Comparison of ENCODE assay signal across 18 mouse cellular contexts in the genomic region with DNA sequence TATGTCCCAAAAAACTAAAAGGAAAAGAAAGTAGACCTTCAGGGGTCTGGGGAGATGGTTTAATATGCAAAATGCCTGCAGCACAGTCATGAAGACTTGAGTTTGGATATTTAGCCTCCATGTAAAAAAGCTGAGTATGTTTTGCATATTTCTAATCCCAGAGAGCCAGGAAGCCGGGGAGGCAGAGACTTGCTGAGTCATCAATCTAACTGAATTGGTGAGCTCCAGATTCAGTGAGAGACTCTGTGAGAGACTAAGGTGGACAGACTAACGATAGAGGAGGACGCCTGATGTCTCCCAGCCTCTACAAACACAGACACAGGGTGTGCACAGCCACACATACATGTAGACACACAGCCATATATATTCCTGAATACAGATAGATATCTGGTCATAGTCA.
"Had no signal": no experiment of that assay in that cellular context is flagged by ENCODE, and none has a peak within 500 bp of the region (broad histone marks: within the 10 kb centered on the region; RNA-seq: fewer than 3 reads in every experiment).

No protein-coding gene starts in this region.

- H3K4me3 ChIP-seq: midbrain, embryonic 10.5 days; midbrain, embryonic 12.5 days; myocyte; neural tube, embryonic 13.5 days; neural tube, embryonic 15.5 days had no signal

- H3K27ac ChIP-seq: midbrain, embryonic 10.5 days; midbrain, embryonic 12.5 days; neural tube, embryonic 13.5 days; neural tube, embryonic 15.5 days had no signal

- H3K36me3 ChIP-seq: midbrain, embryonic 10.5 days; midbrain, embryonic 12.5 days had no signal

- H3K9me3 ChIP-seq: midbrain, embryonic 10.5 days; midbrain, embryonic 12.5 days; neural tube, embryonic 13.5 days; neural tube, embryonic 15.5 days had no signal

- H3K9ac ChIP-seq: lung, embryonic 14.5 days; midbrain, embryonic 12.5 days; neural tube, embryonic 13.5 days; neural tube, embryonic 15.5 days had no signal

- H3K4me1 ChIP-seq: midbrain, embryonic 10.5 days; midbrain, embryonic 12.5 days; neural tube, embryonic 13.5 days; neural tube, embryonic 15.5 days had no signal

- H3K27me3 ChIP-seq: midbrain, embryonic 12.5 days; neural tube, embryonic 13.5 days; neural tube, embryonic 15.5 days had no signal

- DNase-seq: lung, embryonic 14.5 days; lung, postnatal 10 days; lung, postnatal 4 days; midbrain, embryonic 14.5 days; retina, postnatal 1 day; right cerebral cortex, adult 18-20 months; right cerebral cortex, postnatal 25 days; right cerebral cortex, postnatal 4 days; spleen, adult 18-20 months; thymus, adult 18-20 months; thymus, postnatal 14 days; thymus, postnatal 36 days had no signal

- ATAC-seq: midbrain, embryonic 16.5 days had no signal
